Mouse (Mus musculus) thymus, adult 2 months (tissue): ENCODE data around the gene 2210017I01Rik.

Experiments
- CTCF ChIP-seq: fragments of 200-500 bp; IDR thresholded peaks from 2 replicates; pipeline ENCODE4 v1.5.1; 2012; ENCODE audit warnings: mild to moderate bottlenecking, control low read depth, low read length, moderate library complexity, borderline replicate concordance; ENCODE audit not compliant: control insufficient read depth, poor library complexity, insufficient read depth; ENCODE audit errors: extremely low read depth
- POLR2A ChIP-seq: fragments of 200-500 bp; IDR thresholded peaks from 2 replicates; pipeline ENCODE4 v1.6.1; 2012; ENCODE audit warnings: mild to moderate bottlenecking, low read length, control low read depth, moderate library complexity; ENCODE audit not compliant: control insufficient read depth, poor library complexity, insufficient read depth; ENCODE audit errors: extremely low read depth

- no peak for TF ChIP-seq POLR2A
- TF ChIP-seq CTCF = no peak
Measured at GRCm38 (mm10) chr3:92585055-92585454, 22.2 kb downstream of the 2210017I01Rik start.
